Mouse (Mus musculus) heart, adult 2 months (tissue): ENCODE data around the gene Daam2.

Experiments used
- CTCF ChIP-seq: fragments of 200-600 bp; IDR thresholded peaks from 2 replicates; pipeline ENCODE4 v1.8.1; 2022; ENCODE audit warnings: antibody characterized with exemption, mild to moderate bottlenecking, moderate library complexity
- EP300 ChIP-seq: fragments of 200-500 bp; IDR thresholded peaks from 2 replicates; pipeline ENCODE4 v1.6.1; 2011; ENCODE audit warnings: low read depth, low read length, control low read depth; ENCODE audit not compliant: insufficient read depth

DNA sequence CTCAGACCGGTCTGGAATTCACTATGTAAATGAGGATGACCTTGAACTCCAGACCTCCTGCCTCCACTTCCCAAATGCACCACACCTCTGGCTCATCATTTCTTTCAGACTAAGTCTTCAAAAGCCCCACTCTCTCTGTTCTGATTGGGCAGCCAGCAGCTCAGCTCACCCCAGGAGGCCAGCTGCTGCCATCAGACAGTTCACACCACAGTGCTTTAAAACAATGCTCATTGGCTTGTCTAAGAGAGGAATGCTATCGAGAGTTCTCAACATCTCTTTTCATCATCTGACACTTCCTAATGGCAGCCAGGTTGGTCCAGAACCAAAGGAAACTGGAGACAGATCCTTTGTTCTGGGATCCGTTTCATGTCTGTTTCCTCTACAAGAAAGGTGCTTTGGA is 66.0 kb downstream of the Daam2 start:
- TF ChIP-seq CTCF (no peak), EP300 (no peak)
